Mouse (Mus musculus) urinary bladder, postnatal 36 days (tissue): ENCODE measurements around the gene Aspdh.

Experiments used
- DNase-seq, 2 experiments: peaks; one replicate each; pipeline ENCODE4 v3.0.0; 2022; ENCODE audit warnings: low spot score in 2 of 2, mixed read lengths in 1 of 2

Gene Aspdh

DNA sequence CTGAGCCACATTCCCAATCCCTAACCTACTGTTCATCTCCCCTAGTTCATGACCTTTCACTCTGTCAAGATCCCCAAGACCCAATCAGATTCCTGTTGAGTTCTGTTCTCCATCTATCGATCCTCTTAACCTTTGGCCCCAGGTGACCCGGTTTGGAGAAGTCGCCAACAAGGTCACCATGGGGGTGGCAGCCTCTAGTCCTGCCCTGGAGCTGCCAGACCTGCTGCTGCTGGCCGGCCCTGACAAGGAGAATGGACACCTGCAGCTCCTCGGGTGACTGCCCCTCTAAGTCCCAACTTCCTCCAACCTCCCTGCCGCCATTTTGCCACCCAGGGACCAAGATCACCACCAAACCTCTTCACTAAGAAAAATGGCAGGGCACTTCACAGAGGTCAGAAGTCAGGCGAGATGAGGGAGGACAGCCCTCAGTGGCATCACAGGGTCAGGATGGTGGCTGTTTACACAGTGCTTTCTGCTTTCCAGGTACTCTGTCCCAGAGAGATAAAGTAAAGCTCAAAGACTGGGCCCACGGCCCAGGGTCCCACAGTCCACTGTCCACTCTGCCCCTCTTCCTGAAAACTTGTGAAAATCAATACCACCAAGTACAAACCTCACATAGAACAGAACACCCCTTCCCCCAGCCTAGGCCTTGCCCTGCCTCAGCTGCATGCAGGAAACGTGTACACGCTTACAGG is 32.3 kb downstream of the Aspdh start:
- no peak for DNase-seq

DNA sequence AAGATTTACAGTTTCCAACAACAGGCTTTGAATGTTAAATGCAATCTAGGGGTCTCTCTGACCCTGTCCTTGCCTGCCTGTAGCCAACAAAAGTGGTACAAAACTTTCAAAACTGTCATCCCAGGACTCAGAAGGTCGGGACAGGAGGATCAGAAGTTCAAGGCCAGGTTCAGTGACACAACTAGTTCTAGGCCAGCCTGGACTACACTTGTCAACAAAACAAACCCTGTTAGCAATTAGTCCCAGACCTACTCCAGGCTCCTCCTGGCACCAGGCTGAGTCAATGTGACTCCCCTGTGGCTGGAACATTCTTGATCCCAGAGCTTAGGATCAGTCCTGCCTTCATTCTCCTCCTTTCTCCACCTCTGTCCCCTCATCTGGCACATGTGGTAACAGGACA is 33.7 kb downstream of the Aspdh start:
- no peak for DNase-seq

DNA sequence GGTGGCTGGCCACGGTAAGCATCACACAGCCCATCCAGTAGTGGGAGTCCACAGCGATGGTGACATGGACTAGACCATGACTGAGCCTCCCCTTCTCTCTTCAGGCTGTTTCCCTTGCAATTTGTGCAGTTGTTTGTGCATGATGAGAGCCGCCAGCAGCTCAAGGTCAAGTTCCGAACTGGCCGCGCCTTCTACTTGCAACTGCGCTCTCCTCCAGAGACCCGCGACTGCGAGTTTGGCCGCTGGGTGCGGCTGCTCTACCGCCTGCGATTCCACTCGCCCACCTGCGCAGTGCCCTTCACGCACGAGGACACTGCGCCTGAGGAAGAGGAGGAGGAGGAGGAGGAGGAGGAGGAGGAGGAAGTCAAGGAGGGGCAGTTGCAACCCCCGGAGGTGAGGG is 34.9 kb downstream of the Aspdh start:
- DNase-seq, result no peak

GRCm38 (mm10) chr7:44501563-44502115 is 36.4 kb downstream of the Aspdh start:
- DNase-seq, result peak; percentile 44 to 46

DNA sequence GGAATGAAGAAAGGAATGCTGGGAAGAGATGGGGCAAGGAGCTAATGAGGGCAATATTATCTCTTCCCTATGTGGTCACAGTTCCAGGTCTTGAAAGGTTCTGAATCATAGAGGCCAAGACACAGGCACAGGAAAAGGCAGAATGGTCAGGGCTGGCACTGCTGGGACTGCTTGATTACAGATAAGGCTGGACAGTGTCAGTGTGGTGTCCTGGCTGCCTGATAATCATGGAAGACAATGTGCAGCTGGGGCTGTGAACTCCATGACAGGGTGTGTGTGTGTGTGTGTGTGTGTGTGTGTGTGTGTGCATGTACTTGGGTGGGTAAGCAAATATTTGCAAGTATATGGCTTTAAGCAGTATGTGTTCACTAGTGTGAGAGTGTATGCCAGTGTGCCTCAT is 42.3 kb downstream of the Aspdh start:
- DNase-seq, result no peak
